Mouse (Mus musculus) E14TG2a.4 (cell line): ENCODE measurements at regions not wholly inside any gene's neighbourhood (a gene's known extent, or its start where the extent isn't known, plus 50 kb on each side); places are given as distances from the start of the nearest gene placed in this dataset.

Experiments used
- CTCF ChIP-seq: conservative IDR thresholded peaks from 2 replicates; pipeline ENCODE4 v1.5.1; 2014; ENCODE audit warnings: low read length
- NANOG ChIP-seq: IDR thresholded peaks from 2 replicates; pipeline ENCODE4 v1.6.1; 2014; ENCODE audit warnings: borderline replicate concordance, low read length, mixed read lengths
- POU5F1 ChIP-seq: IDR thresholded peaks from 2 replicates; pipeline ENCODE4 v1.6.1; 2014; ENCODE audit warnings: low read length, borderline replicate concordance

DNA sequence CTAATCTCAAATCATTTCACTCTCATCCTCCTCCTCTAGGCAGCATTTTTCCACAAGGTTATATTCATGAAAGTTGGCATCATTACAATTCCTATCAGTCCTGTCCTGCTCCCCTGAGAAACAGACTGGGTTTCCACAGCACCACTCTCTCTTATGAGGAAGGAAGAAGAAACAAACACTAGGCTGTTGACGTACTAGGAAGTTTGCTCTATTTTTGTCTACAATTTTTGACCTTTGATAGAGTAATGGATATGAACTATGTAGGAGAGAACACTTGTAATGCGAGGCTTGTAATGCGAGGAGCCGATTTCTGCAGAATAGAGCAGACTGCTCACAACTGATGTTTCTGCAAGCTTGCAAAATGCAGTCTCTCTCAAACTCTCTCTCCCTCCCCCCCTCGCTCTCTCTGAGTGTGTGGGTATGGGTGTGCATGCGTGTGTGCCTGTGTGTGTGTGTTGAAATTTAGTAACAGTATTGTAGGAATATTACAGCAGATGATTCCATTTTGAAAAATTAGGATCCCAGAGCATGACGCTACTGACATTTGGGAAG is 247.0 kb upstream of the Klf6 start:
- TF ChIP-seq CTCF (no peak), NANOG (no peak), POU5F1 (no peak)
